Mouse (Mus musculus) brain, embryonic 18.5 days (tissue): Measurements from ENCODE around the gene Cpxm2.

Source experiments
- DNase-seq: peaks from one replicate; pipeline ENCODE4 v3.0.0-alpha.2; 2012; ENCODE audit warnings: low read depth, low spot score

Cpxm2 gene

DNA sequence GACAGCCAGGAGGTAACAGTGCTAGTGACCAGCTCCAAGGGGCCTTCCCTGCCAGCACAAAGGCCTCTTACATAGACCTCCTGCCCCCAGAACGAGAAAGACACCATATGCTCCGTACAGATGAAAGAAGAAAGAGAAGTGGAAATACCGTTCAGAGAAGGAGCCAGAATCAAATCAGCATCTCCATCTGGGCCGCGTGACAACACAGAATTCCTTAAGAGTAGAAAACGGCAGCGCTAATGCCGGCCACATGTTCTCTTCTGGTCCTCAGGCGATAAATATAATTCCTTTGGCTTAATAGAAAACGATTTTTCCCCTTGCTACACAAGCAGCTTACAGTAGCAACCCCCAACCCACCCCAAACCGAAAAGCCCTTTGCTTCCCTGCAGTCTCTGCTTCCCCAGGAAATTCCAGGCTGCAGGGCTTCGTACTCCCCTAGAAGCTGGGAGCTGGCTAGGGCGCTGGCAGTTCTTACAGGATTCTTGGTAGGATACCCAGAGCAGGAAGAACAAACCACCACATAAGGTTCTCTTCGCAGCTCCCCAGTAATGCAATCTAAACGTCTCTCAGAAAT, 9.2 kb downstream of the Cpxm2 start:
- no peak for DNase-seq

- DNase-seq, result no peak
These were observed 25.9 kb downstream of the Cpxm2 start for GRCm38 (mm10) chr7:132128687-132129086.

- no peak for DNase-seq
These were observed 29.6 kb downstream of the Cpxm2 start for GRCm38 (mm10) chr7:132124948-132125347.

DNA sequence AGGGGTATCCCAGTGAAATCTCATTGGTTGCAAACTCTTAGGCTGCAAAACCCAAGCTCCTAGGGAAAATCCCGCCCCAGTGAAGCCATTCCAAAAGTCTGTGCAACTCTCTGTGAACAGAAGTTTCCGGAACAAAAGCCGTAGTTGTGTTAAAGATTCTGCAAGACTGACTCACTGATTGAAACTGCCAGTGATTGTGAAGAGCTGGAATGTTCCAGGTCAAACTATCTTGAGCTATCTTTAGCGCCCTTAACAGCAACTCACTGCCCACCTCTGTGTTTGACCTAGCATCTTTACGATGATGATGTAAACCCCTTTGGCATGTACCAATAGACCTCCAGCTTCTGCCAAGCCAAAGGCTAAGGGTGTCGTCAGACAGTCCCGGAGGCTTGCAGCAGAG, 31.3 kb downstream of the Cpxm2 start:
- no peak for DNase-seq

- DNase-seq, result no peak
These were observed 34.7 kb downstream of the Cpxm2 start for GRCm38 (mm10) chr7:132119817-132120216.

DNA sequence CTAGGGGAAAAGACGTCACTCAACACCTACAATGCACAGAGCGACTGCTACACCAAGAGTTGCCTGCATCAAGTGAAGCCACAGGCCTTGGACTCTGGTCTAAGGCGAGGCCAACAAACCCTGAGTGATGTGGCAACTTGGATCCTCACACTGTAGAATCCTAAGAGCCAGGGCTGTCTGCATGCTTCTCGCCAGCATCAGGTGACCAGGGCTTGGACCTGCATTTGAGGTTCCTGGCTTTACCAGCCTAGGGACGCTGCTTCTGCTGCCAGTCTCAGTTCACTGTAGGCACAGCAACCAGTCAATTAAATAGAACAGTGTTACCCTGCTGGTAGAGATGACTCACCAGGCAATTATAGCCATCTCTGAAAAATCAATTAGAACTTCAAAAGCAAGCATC, 42.8 kb downstream of the Cpxm2 start:
- DNase-seq, result no peak

DNA sequence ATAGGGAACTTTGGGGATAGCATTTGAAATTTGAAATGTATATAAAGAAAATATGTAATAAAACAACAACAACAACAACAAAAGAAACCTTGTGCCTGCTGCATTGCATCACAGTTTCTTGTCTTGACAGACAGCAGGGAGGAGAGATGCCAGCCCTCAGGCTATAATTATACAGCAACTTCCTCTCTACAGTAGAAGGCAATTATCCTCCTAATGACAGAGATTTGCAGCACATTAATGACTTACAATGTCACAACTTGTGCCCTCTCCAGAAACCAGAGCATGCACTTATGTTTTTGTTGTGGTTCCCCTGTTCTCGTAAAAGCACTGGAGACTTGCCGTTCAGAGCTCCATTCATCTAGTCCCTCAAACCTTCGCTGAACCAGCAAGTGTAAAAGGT, 44.2 kb downstream of the Cpxm2 start:
- no peak for DNase-seq

DNA sequence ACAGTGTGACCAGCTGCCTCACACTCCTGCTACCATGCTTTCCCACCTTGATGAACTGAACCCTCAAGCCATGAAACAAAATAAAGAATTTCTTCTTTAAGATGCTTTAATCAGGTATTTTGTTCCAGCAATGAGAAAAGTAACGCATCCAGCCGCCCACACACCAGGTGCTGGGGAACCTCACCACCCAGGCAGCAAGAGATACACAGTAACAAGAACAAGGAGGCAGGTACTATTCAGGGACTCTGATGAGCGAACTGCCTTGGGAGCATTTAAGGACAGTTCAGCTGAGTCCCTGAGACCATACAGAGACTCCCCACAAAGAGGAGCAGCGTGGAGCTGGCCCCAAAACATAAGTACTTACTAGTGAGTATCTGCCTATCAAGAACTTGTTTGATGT, 47.6 kb downstream of the Cpxm2 start:
- no peak for DNase-seq

GRCm38 (mm10) chr7:132105326-132105725, 49.2 kb downstream of the Cpxm2 start:
- no peak for DNase-seq

DNA sequence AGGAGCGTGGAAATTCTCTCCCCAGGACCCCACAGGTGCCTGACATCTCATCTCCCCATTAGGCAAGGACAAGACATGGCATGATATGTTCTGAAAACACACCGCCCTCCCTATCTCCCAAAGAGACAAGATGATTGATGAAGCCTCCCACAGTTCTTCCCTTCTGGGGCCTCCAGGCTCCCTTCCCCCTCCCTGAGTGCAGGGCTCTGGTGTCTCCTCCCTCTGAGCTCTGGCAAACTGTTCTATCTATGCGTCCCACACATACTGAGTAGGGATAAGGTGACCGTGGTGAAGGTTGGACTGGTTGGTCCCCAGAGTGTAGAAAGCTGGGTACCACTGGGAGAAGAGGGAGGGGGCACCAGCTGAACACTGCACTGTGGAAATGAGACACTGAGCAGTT, 56.1 kb downstream of the Cpxm2 start:
- DNase-seq, result no peak

GRCm38 (mm10) chr7:132094666-132095065, 59.9 kb downstream of the Cpxm2 start:
- no peak for DNase-seq

- DNase-seq, result no peak
These were observed 63.0 kb downstream of the Cpxm2 start for GRCm38 (mm10) chr7:132091551-132091950.

DNA sequence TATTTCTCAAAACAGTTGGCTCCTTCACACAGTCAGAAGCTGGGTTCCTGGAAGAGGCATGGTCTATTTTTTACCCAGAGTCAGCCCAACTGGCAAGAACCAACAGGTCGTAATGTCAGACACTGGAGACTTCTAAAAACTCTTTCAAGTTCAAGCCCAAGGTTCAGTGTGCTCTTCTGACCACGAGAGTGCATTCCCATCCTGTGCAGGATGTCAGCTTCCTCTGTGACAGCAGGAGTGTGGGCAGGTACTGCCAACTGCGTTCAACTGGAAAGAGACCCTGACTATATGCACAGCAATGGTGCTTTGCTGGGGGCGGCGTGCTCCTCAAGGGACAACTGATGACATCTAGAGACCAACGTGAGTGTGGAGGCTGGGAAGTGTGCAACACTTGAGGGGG, 65.9 kb downstream of the Cpxm2 start:
- DNase-seq, result no peak

DNA sequence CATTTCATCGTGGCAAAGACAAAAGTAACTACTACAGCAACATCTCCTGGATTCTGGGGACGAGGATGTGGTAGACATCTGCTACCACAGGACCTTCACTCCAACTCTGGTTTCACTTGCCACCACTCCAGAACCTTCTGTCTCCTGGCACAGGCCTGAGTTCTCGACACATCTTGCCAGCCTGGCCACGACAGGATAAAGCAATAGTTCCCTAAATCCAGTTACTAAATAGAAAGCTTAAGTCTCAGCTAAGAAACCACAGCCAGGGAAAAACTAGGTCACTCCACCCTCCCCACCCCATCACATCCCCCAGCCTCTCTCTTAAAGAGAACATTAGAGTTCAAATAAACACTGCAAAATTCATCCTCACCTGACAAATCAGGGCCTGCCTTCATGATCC, 66.4 kb downstream of the Cpxm2 start:
- DNase-seq, result no peak

DNA sequence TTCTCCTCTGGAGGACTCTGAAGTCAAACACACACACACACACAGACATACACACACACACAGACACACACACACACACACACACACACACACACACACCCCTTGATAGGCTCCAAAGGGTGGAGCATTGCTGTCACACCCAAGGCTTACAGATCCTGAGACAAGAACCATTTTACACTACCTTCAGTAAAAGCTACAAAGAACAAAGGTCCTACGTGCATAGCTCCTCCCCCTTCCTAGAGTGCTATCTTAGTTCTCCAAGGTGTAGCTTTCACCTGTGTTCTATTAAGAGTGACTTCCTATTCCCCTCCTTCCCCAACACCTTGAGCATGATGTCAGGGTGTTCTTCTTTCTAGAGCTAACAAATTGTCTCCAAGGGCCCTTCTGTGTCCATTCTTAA, 78.7 kb downstream of the Cpxm2 start:
- no peak for DNase-seq

GRCm38 (mm10) chr7:132074503-132074902, 80.0 kb downstream of the Cpxm2 start:
- no peak for DNase-seq

- DNase-seq, result no peak
These were observed 83.5 kb downstream of the Cpxm2 start for GRCm38 (mm10) chr7:132070877-132071625.

DNA sequence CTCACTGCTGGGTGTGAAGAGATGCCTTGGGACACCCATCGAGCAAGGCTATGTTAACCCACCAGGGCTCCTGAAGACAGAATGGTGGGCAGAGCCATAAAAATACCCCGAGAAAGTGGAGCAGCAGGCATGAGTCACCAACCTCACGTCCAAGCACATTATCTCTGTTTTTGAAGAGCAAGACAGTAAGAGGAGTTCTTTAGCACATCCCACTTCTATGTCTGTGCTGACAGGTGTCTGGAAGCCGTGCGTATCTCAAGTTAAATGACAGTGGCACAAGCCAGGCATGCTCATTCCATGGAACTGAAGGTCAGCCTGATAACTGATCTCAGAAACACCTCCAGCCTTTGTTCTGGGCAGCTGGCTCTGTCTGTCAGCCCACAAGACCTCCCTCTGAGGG, 86.6 kb downstream of the Cpxm2 start:
- DNase-seq, result no peak

GRCm38 (mm10) chr7:132067511-132067910, 87.0 kb downstream of the Cpxm2 start:
- DNase-seq, result no peak

GRCm38 (mm10) chr7:132060116-132060515, 94.4 kb downstream of the Cpxm2 start:
- no peak for DNase-seq

DNA sequence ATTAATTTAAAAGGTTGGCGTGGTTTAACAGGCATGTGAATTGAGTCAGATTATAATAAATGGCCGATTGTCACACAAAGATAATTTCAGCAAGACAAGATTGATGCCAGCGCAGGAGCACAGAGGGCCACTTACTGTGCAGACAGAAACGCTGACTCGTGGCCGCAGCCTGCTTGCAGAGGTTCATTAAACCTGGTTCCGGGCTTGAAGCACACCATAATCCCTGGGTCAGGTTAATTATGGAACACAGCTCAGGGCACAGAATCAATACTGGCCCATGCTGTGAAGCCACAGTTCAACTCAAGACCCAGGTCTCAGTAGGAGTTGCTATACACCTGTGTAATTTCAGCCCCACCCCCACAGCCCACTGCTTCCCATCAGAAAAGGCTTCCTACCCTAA, 98.0 kb downstream of the Cpxm2 start:
- DNase-seq, result no peak

DNA sequence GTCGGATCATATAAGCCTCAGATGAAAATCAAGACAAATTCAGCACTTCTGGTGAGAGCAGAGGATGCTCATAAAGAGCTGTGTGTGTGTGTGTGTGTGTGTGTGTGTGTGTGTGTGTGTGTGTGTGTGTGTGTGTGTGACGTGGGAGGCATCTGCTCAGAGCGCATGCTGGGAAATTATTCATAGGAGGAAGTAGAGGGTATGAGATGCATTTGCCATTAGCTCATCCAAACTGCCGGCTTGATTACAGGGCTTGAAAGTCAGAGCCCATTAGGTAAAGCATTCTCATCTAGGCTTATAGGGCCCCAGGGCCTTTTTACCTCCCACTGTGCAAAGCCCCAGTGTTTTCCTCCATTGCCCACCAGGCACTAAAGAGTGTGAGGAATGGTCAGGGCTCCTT, 107.9 kb downstream of the Cpxm2 start:
- no peak for DNase-seq

DNA sequence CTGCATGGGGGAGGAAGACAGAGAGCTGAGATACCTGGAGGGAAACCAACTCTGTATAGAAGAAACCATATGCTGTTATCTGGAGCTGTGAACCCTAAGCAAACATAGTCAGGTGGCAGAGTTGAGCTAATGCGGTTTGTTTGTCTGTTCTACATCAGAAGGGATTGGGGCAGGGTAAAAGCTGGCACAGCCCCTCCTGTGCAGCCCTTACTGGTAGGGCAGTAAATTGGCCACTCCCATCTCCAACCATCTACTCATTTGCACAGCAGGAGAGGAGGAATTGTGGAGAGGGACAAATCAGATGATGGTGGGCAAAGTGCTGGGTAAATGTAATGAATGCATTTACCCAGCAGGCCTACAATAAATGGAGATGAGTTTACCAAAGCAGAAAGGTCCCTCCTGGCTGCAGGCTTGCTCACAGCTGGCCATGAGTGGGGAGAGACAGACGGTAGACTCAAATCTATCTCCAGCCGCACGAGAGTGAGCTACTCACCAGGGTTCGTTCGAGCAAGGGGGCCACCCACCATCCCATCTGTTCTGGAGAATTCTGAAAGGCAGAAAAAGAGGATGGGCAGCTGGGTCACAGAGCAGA, 122.5 kb downstream of the Cpxm2 start:
- no peak for DNase-seq
